Mouse (Mus musculus) intestine, postnatal 0 days (tissue): ENCODE results near the gene Nqo2. TPM values are rescaled to one million over a fixed set of nuclear protein-coding genes. Genes with fewer than 3 reads are reported as not detected.

Source experiments
- ATAC-seq: fragments of 200-750 bp; cut with Nextera tagmentation; 2 replicates; pipeline ENCODE4 v1.8.0; 2017; ENCODE audit warnings: mild to moderate bottlenecking, moderate TSS enrichment, moderate library complexity
- H3K27ac ChIP-seq: fragments of 300-500 bp; sonication (generic); 2 replicates; pipeline ENCODE4 v1.5.1; 2014; ENCODE audit warnings: mild to moderate bottlenecking, low read depth, low read length, moderate library complexity
- H3K27me3 ChIP-seq: fragments of 300-500 bp; sonication (generic); replicated peaks from 2 replicates; pipeline ENCODE4 v1.6.1; 2014; ENCODE audit warnings: low read length, mixed read lengths; ENCODE audit not compliant: control insufficient read depth, insufficient read depth
- H3K36me3 ChIP-seq: fragments of 300-500 bp; sonication (generic); 2 replicates; pipeline ENCODE4 v1.6.1; 2014; ENCODE audit warnings: mild to moderate bottlenecking, moderate library complexity; ENCODE audit not compliant: control insufficient read depth, insufficient read depth
- H3K4me1 ChIP-seq: fragments of 300-500 bp; sonication (generic); replicated peaks from 2 replicates; pipeline ENCODE4 v1.6.1; 2014; ENCODE audit warnings: antibody characterized with exemption, low read length, mixed read lengths; ENCODE audit not compliant: control insufficient read depth, insufficient read depth
- H3K4me2 ChIP-seq: fragments of 300-500 bp; sonication (generic); replicated peaks from 2 replicates; pipeline ENCODE4 v1.6.1; 2014; ENCODE audit warnings: low read depth, mild to moderate bottlenecking, moderate library complexity
- H3K4me3 ChIP-seq: fragments of 300-500 bp; sonication (generic); 2 replicates; pipeline ENCODE4 v1.5.1; 2014; ENCODE audit warnings: low read depth, low read length
- H3K9ac ChIP-seq: fragments of 300-500 bp; sonication (generic); 2 replicates; pipeline ENCODE4 v1.6.1; 2014; ENCODE audit warnings: mild to moderate bottlenecking, low read depth, low read length
- H3K9me3 ChIP-seq: fragments of 300-500 bp; sonication (generic); 2 replicates; pipeline ENCODE4 v1.6.1; 2016; ENCODE audit warnings: mixed run types; ENCODE audit not compliant: control insufficient read depth
- CTCF ChIP-seq: sonication (generic); IDR thresholded peaks from 2 replicates; pipeline ENCODE4 v1.5.1; 2016; ENCODE audit warnings: low read depth, mild to moderate bottlenecking, control low read depth, antibody characterized with exemption, moderate library complexity
- WGBS: fragments of 180-500 bp; shearing (Covaris S2); extraction: QIAGEN DNeasy Blood & Tissue Kit; methylation state at CpG from one replicate; pipeline ENCODE4 v1.1.7; 2014; 5-methylcytosine and 5-hydroxymethylcytosine counted together
- polyA plus RNA-seq: library from polyadenylated mRNA; unstranded; fragments of >200 nt; fragmentation: Nextera tagmentation; extraction: Ambion mirVana; gene quantifications from 2 replicates; pipeline ENCODE4 v1.2.1, GENCODE M21; 2015

Gene Nqo2
- polyA plus RNA-seq, 1 experiment from 2014 or later: 27.5 TPM

- H3K27me3 ChIP-seq: no peaks in the 10 kb centered on the region
- no peak overlapping the region for H3K4me3 ChIP-seq
- H3K27ac ChIP-seq: peak overlapping the region; percentile 50
- ATAC-seq: peak; percentile 19; the same call in 1 of the 2 replicates
- no peak overlapping the region for H3K9ac ChIP-seq
- no peaks in the 10 kb centered on the region for H3K4me1 ChIP-seq
- WGBS: 50% methylated on average over 1 of the region's 1 CpGs
- H3K4me2 ChIP-seq: no peak overlapping the region
- no peaks in the 10 kb centered on the region for H3K9me3 ChIP-seq
- no peaks in the 10 kb centered on the region for H3K36me3 ChIP-seq
- TF ChIP-seq CTCF: no peak
Measured at GRCm38 (mm10) chr13:33952075-33952449, 12.4 kb upstream of the Nqo2 start.

DNA sequence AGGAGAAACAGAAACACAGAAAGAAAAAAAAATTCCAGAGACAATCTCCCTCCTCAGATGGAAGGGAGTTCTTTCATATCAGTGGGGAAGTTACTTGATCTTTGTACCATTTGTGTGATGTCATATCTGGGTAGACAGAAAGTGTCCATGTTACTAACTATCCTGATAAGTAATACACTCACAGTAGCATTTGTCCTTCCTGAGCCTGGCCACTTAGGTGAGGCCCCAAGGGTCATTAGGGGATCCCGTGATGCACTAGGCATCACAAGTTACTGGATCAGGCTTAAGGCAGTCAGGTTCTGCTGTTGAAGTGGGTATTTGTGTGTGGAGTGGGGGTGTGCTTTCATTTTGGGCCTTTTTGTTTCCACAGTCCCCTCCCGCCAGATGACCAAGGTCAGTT lies 11.5 kb upstream of the Nqo2 start:
- no peak overlapping the region for H3K4me3 ChIP-seq
- 66% methylated on average over 2 of the region's 2 CpGs for WGBS

DNA sequence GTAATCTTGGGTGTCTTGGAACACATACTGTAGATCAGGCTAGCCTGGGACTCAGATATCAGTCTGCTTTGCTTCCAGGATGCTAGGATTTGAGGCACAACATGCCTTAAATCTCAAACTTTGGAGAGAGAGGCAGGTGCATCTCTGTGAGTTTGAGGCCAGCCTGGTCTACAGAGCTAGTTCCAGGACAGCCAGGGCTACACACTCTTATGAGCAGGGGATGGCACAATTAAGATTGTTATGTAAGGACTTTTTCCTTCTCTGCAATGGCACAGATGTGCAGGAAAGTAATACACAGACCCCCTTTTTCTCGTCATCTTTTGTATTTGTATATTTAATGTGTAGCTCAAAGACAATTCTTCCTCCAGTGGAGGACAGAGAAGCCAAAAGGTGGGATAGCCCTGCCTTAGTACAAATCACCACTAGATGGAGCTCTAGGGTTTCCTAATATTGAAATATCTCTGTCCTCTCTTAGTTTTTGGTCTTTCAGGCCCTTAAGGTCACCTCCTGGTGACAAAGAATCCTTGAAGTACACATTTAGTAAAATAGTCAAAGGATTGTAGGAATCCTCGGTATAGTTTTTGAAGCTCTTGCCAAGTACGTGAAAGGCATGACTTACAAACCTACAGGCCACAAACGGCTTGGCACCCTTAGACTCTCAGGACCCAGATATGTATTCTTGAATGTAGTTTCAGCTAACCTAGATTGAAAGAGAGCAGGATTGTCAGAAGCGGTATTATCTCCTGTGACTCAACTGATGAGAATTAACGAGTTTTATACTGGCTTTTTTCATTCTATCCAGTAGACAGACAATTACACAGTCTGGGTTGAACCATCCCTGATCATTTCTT lies 7.7 kb upstream of the Nqo2 start:
- no peaks in the 10 kb centered on the region for H3K36me3 ChIP-seq
- 41% methylated on average over 6 of the region's 6 CpGs for WGBS
- no peak overlapping the region for H3K9ac ChIP-seq
- H3K4me3 ChIP-seq: no peak overlapping the region
- H3K9me3 ChIP-seq: no peaks in the 10 kb centered on the region
- H3K4me2 ChIP-seq: no peak overlapping the region
- ATAC-seq: no peak
- H3K27me3 ChIP-seq: no peaks in the 10 kb centered on the region
- peak; percentile 82 for TF ChIP-seq CTCF
- H3K27ac ChIP-seq: no peak overlapping the region
- H3K4me1 ChIP-seq: no peaks in the 10 kb centered on the region

More for the DNA sequence above, 11.5 kb upstream of the Nqo2 start:
- Histone ChIP-seq H3K4me1 (no peaks in the 10 kb centered on the region), H3K9ac (no peak overlapping the region), H3K27ac (peak overlapping the region; percentile 82), H3K36me3 (no peaks in the 10 kb centered on the region), H3K9me3 (no peaks in the 10 kb centered on the region), H3K4me2 (no peak overlapping the region), H3K27me3 (no peaks in the 10 kb centered on the region)
- no peak for TF ChIP-seq CTCF
- ATAC-seq: peak; percentile 78

- WGBS: 95% methylated on average over 2 of the region's 2 CpGs
- Histone ChIP-seq H3K9ac (no peak overlapping the region), H3K9me3 (no peaks in the 10 kb centered on the region), H3K4me1 (no peaks in the 10 kb centered on the region), H3K27ac (no peak overlapping the region), H3K36me3 (no peaks in the 10 kb centered on the region), H3K4me3 (no peak overlapping the region), H3K27me3 (no peaks in the 10 kb centered on the region), H3K4me2 (no peak overlapping the region)
- ATAC-seq: no peak
- no peak for TF ChIP-seq CTCF
Measured at GRCm38 (mm10) chr13:33959771-33960170, 4.7 kb upstream of the Nqo2 start.

DNA sequence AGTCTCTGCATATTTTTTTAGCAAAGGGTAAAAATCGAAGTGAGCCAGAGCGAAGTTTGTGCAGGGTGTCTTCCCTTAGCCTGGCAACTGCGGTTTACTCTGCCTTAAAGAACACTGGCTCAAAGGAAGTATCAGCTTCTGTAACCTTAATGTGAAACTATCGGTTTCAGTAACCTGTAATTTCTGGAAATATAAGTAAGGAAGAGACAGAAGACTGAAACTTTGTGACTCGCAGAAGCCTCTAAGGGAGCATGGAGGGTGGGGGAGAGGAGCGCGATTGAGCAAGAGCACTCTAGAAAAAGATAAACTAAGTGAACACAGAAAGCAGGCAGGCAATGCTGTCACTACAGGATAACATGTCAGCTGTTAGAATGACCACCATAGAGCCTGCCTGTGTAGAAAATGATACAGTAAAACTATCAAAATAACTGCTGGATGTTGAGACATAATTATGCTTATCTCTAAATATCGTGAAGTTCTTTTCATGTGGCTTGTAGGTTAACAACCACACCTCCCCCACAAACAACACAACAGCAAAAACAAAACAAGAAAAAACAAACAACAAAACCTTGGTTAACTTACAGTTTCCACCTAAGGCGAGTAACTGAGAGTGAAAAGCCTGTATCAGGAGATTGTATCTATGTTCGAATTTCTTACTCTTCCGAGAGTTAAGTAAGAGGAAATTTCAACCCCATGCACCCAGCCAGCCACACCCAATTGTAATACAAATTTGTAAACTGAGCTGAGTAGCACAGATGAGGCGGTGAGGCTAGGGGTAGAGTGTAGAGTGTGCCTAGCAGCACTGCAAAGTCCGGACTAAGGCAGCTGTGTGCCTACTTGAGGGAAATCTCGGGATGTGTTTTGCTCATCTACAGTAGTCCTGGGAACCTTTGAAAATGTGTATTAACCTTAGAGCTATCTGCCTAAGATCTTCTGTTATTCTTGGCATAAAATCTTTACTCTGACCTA lies 853 bp downstream of the Nqo2 start:
- Histone ChIP-seq H3K27me3 (no peaks in the 10 kb centered on the region), H3K4me2 (peak overlapping the region; percentile 78), H3K4me3 (peak overlapping the region; percentile 66), H3K4me1 (no peaks in the 10 kb centered on the region), H3K9me3 (no peaks in the 10 kb centered on the region), H3K36me3 (no peaks in the 10 kb centered on the region), H3K27ac (peak overlapping the region; percentile 91), H3K9ac (peak overlapping the region; percentile 52)
- ATAC-seq: peak; percentile 66
- 4% methylated on average over 14 of the region's 14 CpGs for WGBS
- no peak for TF ChIP-seq CTCF

- peak; percentile 39; the same call in 1 of the 2 replicates for ATAC-seq
Measured at GRCm38 (mm10) chr13:33966025-33966412, 1.5 kb downstream of the Nqo2 start.

More at GRCm38 (mm10) chr13:33966025-33966412, 1.5 kb downstream of the Nqo2 start:
- TF ChIP-seq CTCF: no peak
- Histone ChIP-seq H3K4me2 (peak overlapping the region; percentile 78), H3K27me3 (no peaks in the 10 kb centered on the region), H3K4me1 (no peaks in the 10 kb centered on the region), H3K9ac (no peak overlapping the region), H3K36me3 (no peaks in the 10 kb centered on the region), H3K9me3 (no peaks in the 10 kb centered on the region), H3K27ac (0 out of 2 replicates have a peak overlapping the region, but pooled peaks have one; percentile 15), H3K4me3 (peak overlapping the region; percentile 66; the same call in 1 of the 2 replicates)
- WGBS: 23% methylated on average over 4 of the region's 4 CpGs
